Mouse (Mus musculus): Measurements from ENCODE around the gene Safb.

DNA sequence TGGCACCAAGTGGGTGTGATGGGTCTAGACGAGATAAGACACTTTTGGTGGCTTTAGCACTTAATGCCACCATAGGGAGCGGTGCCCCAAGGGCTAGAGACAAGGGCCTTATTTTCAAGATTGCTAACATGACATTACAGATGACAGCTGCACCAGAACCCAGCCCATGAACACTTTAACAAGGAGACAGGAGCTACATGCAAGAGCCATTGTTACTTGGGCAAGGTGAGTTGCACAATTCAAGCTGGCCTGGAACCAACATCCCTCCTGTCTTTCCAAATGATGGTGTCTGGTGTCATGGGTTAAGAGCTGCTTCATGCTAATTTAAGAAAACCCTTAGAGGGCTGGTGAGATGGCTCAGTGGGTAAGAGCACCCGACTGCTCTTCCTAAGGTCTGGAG is 25.2 kb upstream of the Safb start:
- TF ChIP-seq CTCF (IDR thresholded peaks at IDR 0.05; ENCODE audit: low read depth) (no peak), EP300 (IDR thresholded peaks at IDR 0.05; ENCODE audit: low read depth) (no peak)

Data from liver, embryonic 14.5 days (tissue).